In the genomic region with DNA sequence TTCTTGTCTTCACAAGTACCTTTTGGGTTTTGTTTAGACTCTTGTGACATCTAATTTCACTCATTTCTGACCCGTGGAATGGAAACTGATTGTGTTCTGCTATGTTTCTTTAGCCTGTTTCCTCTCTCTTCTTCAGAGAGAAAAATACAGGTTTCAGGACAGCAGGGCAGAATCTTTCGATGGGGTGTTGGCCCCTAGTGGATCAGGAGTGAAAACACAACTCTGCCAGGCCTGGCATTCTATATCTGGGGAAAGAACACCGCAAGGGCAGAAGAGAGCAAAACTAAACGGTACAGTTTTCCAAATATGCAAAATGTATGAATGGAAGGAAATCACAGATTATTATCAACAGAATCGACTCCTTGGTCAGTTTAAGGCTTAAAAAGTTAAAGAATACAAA, we compare ENCODE assay signal across 8 mouse cellular contexts. TPM values are rescaled to one million over a fixed set of nuclear protein-coding genes. Genes with fewer than 3 reads are reported as not detected.
DNase-seq lines count a peak whose midpoint lies in the region; ATAC-seq and TF ChIP-seq lines count a peak whose summit lies in the region.
"Had no signal": no experiment of that assay in that cellular context is flagged by ENCODE, and none has a peak within 500 bp of the region (broad histone marks: within the 10 kb centered on the region; RNA-seq: fewer than 3 reads in every experiment).

No protein-coding gene starts in this region.

- H3K27me3 ChIP-seq in intestine, postnatal 0 days (replicated peaks; ENCODE audit: control insufficient read depth, insufficient read depth, low read length) = no peaks in the 10 kb centered on the region
- no peaks in the 10 kb centered on the region for H3K27me3 ChIP-seq in intestine, embryonic 15.5 days (replicated peaks)

- no peaks in the 10 kb centered on the region for H3K9me3 ChIP-seq in intestine, postnatal 0 days (ENCODE audit: control insufficient read depth)
- no peaks in the 10 kb centered on the region for H3K9me3 ChIP-seq in intestine, embryonic 15.5 days

- no peak overlapping the region for H3K4me3 ChIP-seq in intestine, postnatal 0 days (ENCODE audit: low read depth, low read length)
- no peak overlapping the region for H3K4me3 ChIP-seq in intestine, embryonic 15.5 days (replicated peaks)

- H3K27ac ChIP-seq in intestine, postnatal 0 days (ENCODE audit: low read depth, low read length) = no peak overlapping the region
- H3K27ac ChIP-seq in intestine, embryonic 15.5 days = no peak overlapping the region

- H3K4me1 ChIP-seq in intestine, postnatal 0 days (replicated peaks; ENCODE audit: control insufficient read depth, insufficient read depth, low read length) = no peaks in the 10 kb centered on the region
- no peaks in the 10 kb centered on the region for H3K4me1 ChIP-seq in intestine, embryonic 15.5 days (replicated peaks)

- WGBS in intestine, postnatal 0 days = 22% methylated on average over 5 of the region's 5 CpGs
- WGBS in intestine, embryonic 15.5 days = 23% methylated on average over 5 of the region's 5 CpGs

- ATAC-seq in intestine, postnatal 0 days = no peak
- ATAC-seq in intestine, embryonic 15.5 days = no peak
- ATAC-seq in granulocyte monocyte progenitor cell, adult 5-6 weeks (replicated peaks; ENCODE audit: poor library complexity, severe bottlenecking) = peak; percentile 50; the same call in 1 of the 2 replicates
- no peak for ATAC-seq in erythroid progenitor cell, adult 5-6 weeks (replicated peaks; ENCODE audit: low FRiP score, poor library complexity, severe bottlenecking)

- peak; percentile 59 for TF ChIP-seq CTCF in intestine, postnatal 0 days (IDR thresholded peaks at IDR 0.05; ENCODE audit: low read depth)

- DNase-seq in 416B (ENCODE audit: low read depth) (peak; percentile 28), ES-CJ7 (ENCODE audit: low read depth, low spot score) (peak; percentile 45)
- DNase-seq in spleen, postnatal 4 days (ENCODE audit: low spot score in 2 of 2) = no peak

- H3K4me2 ChIP-seq in intestine, postnatal 0 days (replicated peaks; ENCODE audit: low read depth) = no peak overlapping the region
- H3K4me2 ChIP-seq in intestine, embryonic 15.5 days (replicated peaks) = no peak overlapping the region

- H3K9ac ChIP-seq in intestine, postnatal 0 days (ENCODE audit: low read depth, low read length) = no peak overlapping the region
- H3K9ac ChIP-seq in intestine, embryonic 15.5 days = no peak overlapping the region

- no peaks in the 10 kb centered on the region for H3K36me3 ChIP-seq in intestine, postnatal 0 days (ENCODE audit: control insufficient read depth, insufficient read depth)
- no peaks in the 10 kb centered on the region for H3K36me3 ChIP-seq in intestine, embryonic 15.5 days

RNA-seq across cellular contexts. Expression of a gene that starts 12.8 kb away (rescaled TPM):
- polyA plus RNA-seq in intestine, postnatal 0 days (2015; fragmentation: Nextera tagmentation; extraction: Ambion mirVana) = 8.5 and 10.6 TPM in 2 replicates
- polyA plus RNA-seq in intestine, embryonic 15.5 days (2015; fragmentation: Nextera tagmentation; extraction: Ambion mirVana) = 58.8 and 62.7 TPM in 2 replicates
- 37.9 and 88.1 TPM in 2 replicates for total RNA-seq in granulocyte monocyte progenitor cell, adult 5-6 weeks (2014; fragmentation: Nextera tagmentation)
- total RNA-seq in granulocyte monocyte progenitor cell, adult 5-6 weeks (2017) = 44.5 and 56.4 TPM in 2 replicates
- 23.8 and 46.9 TPM in 2 replicates for total RNA-seq in erythroid progenitor cell, adult 5-6 weeks (2015; ENCODE audit: low replicate concordance)
- 27.1 and 48.0 TPM in 2 replicates for total RNA-seq in erythroid progenitor cell, adult 5-6 weeks (2017; ENCODE audit: low replicate concordance)

RNA-seq across cellular contexts. Expression of a gene that starts 52.6 kb away (rescaled TPM):
- not detected in 2 replicates for polyA plus RNA-seq in intestine, postnatal 0 days (2015; fragmentation: Nextera tagmentation; extraction: Ambion mirVana)
- polyA plus RNA-seq in intestine, embryonic 15.5 days (2015; fragmentation: Nextera tagmentation; extraction: Ambion mirVana) = not detected in 2 replicates
- total RNA-seq in granulocyte monocyte progenitor cell, adult 5-6 weeks (2014; fragmentation: Nextera tagmentation) = not detected in 2 replicates
- total RNA-seq in granulocyte monocyte progenitor cell, adult 5-6 weeks (2017) = not detected in 2 replicates
- total RNA-seq in erythroid progenitor cell, adult 5-6 weeks (2015; ENCODE audit: low replicate concordance) = not detected in 2 replicates
- total RNA-seq in erythroid progenitor cell, adult 5-6 weeks (2017; ENCODE audit: low replicate concordance) = not detected in 2 replicates
- total RNA-seq: layer of hippocampus, postnatal 14 days had no signal

Comparison
In these comparisons a context has a peak if more than half of its experiments do, and no peak if none do; other contexts are left out.
1. DNase-seq: peak in 416B (single experiment) and ES-CJ7 (single experiment); none in spleen, postnatal 4 days (0 of 2).